Mouse (Mus musculus) mammary gland, adult 2 months (tissue): ENCODE measurements around the gene Myo9a. TPM values are rescaled to one million over a fixed set of nuclear protein-coding genes. Genes with fewer than 3 reads are reported as not detected.

Experiments
- polyA plus RNA-seq: library from polyadenylated mRNA; depleted of rRNA; stranded (reverse); fragments of >200 nt; gene quantifications from 2 replicates; pipeline ENCODE4 v1.2.3, GENCODE M21; 2012; ENCODE audit warnings: low replicate concordance; rRNA removed

Gene Myo9a
- 1.7 and 4.7 TPM in 2 replicates for polyA plus RNA-seq

GRCm38 (mm10) chr9:59750267-59751065 is at the start of gene Myo9a, which contains the start of gene Senp8:
Myo9a (plus strand) TSS chr9:59750896.
Senp8 (minus strand) TSS chr9:59750710.

DNA sequence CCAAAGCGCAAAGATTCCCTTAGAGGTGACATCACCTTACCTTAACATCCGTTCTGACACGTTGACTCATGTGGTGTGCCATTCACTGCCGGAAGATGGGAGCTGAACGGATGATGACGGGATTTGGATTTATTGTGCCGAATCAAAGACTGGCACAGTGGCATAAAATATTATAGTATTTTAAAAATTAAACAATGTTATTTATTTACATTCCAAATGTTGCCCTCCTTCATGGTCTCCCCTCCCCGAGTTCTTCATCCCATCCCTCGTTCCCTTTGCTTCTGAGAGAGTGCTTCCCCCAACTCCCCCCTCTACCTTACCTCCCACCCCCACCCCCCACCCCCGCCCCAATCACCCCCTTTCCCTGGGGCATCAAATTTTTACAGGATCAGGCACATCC is 209.9 kb downstream of the Myo9a start, which contains the start of gene Nr2e3:
Gene Nr2e3, minus strand, starts transcription at position 101 of the 400 bp plus-strand sequence.

Other genes with a start within 250 kb of the Myo9a start
- gene Hexa, start 211.4 kb upstream of the Myo9a start, polyA plus RNA-seq: 130 and 137 TPM in 2 replicates
- 0.50 and 0.55 TPM in 2 replicates for gene Tmem202, start 211.0 kb upstream of the Myo9a start, polyA plus RNA-seq
- gene Celf6, start 173.0 kb upstream of the Myo9a start, polyA plus RNA-seq: 0.04 TPM in 1 of 2 replicates, not detected in the other
- 20.1 and 45.8 TPM in 2 replicates for gene Parp6, start 133.6 kb upstream of the Myo9a start, polyA plus RNA-seq
- 1,339 and 2,086 TPM in 2 replicates for gene Pkm, start 94.5 kb upstream of the Myo9a start, polyA plus RNA-seq
- gene Gramd2, start 70.8 kb upstream of the Myo9a start, polyA plus RNA-seq: 1.1 and 2.1 TPM in 2 replicates
- 2.8 and 10.3 TPM in 2 replicates for gene Senp8, start 186 bp upstream of the Myo9a start, polyA plus RNA-seq
- not detected in 2 replicates for gene Nr2e3, start 209.8 kb downstream of the Myo9a start, polyA plus RNA-seq